Mouse (Mus musculus) kidney, postnatal 14 days (tissue): Measurements from ENCODE around the gene Btbd35f14.
"Not testable (repeated sequence)": the region's sequence is repeated elsewhere in the genome, so short reads cannot be mapped to it uniquely, and the experiment has no call there.

Experiments
- DNase-seq: peaks from one replicate; pipeline ENCODE4 v3.0.0; 2022; ENCODE audit warnings: mixed read lengths

The Btbd35f14 gene

DNA sequence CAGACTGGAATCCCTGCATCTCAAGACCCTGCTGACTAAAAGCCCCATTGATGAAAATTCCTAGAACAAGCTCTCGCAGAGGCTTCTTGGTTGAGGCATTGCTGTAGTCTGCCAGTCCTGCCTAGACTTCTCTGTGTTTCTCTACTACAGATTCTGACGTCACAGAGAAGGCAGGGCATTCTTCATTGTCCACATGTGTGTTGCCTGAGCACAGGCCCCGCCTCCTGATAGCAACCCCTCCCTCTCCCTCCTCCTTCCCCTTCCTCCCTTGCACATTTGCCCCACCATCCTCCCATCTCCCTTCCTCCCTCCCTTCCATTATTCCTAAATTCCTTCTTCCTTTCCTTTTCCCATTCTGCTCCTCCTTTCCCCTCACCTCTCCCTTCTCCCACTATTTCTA, at the start of gene Btbd35f14:
TSS of gene Btbd35f14 (minus strand) at position 101 of the 400 bp plus-strand sequence.
- not testable (repeated sequence) for DNase-seq

DNA sequence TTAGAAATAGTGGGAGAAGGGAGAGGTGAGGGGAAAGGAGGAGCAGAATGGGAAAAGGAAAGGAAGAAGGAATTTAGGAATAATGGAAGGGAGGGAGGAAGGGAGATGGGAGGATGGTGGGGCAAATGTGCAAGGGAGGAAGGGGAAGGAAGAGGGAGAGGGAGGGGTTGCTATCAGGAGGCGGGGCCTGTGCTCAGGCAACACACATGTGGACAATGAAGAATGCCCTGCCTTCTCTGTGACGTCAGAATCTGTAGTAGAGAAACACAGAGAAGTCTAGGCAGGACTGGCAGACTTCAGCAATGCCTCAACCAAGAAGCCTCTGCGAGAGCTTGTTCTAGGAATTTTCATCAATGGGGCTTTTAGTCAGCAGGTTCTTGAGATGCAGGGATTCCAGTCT, 45.3 kb downstream of the Btbd35f14 start, which contains the start of gene Btbd35f13:
TSS of gene Btbd35f13 (plus strand) at position 301 of the 400 bp plus-strand sequence.
- DNase-seq = not testable (repeated sequence)
